Mouse (Mus musculus) CH12.LX (cell line): ENCODE results near the gene Cfap46.

Experiments used
- CTCF ChIP-seq, 2 experiments: IDR thresholded peaks in 1 of 2; conservative IDR thresholded peaks in 1 of 2; 2 replicates each; pipeline ENCODE4 v1.5.1; 2011 to 2012; ENCODE audit warnings: low read depth in 2 of 2, low read length in 2 of 2, improper control_type of control experiment in 1 of 2, inconsistent platforms in 1 of 2, mild to moderate bottlenecking in 1 of 2, moderate library complexity in 1 of 2
- E2F4 ChIP-seq: IDR thresholded peaks from 2 replicates; pipeline ENCODE4 v1.6.1; 2011; ENCODE audit warnings: low read depth, low read length, improper control_type of control experiment; ENCODE audit not compliant: insufficient replicate concordance
- EP300 ChIP-seq: IDR thresholded peaks from 2 replicates; pipeline ENCODE4 v1.6.1; 2011; ENCODE audit warnings: low read length, improper control_type of control experiment
- GABPA ChIP-seq: IDR thresholded peaks from 2 replicates; pipeline ENCODE4 v1.6.1; 2012; ENCODE audit warnings: low read depth, low read length, improper control_type of control experiment, inconsistent platforms; ENCODE audit not compliant: insufficient replicate concordance
- IRF4 ChIP-seq: IDR thresholded peaks from 2 replicates; pipeline ENCODE4 v1.6.1; 2014; ENCODE audit warnings: low read depth, mild to moderate bottlenecking, inconsistent platforms, low read length, improper control_type of control experiment
- MAFK ChIP-seq: IDR thresholded peaks from 2 replicates; pipeline ENCODE4 v1.6.1; 2011; ENCODE audit warnings: low read length, improper control_type of control experiment; ENCODE audit not compliant: insufficient replicate concordance
- NELFE ChIP-seq: IDR thresholded peaks from 2 replicates; pipeline ENCODE4 v1.6.1; 2011; ENCODE audit warnings: low read depth, low read length, improper control_type of control experiment
- POLR2A ChIP-seq: IDR thresholded peaks from 2 replicates; pipeline ENCODE4 v1.6.1; 2011; ENCODE audit warnings: low read depth, mild to moderate bottlenecking, improper control_type of control experiment, low read length
- TBP ChIP-seq: conservative IDR thresholded peaks from 2 replicates; pipeline ENCODE4 v1.6.1; 2011; ENCODE audit warnings: low read depth, low read length, improper control_type of control experiment
- UBTF ChIP-seq: IDR thresholded peaks from 2 replicates; pipeline ENCODE4 v1.6.1; 2012; ENCODE audit warnings: low read depth, mild to moderate bottlenecking, inconsistent platforms, low read length, improper control_type of control experiment, moderate library complexity
- USF1 ChIP-seq: IDR thresholded peaks from 2 replicates; pipeline ENCODE4 v1.6.1; 2014; ENCODE audit warnings: low read depth, mild to moderate bottlenecking, inconsistent platforms, low read length, improper control_type of control experiment
- ZKSCAN1 ChIP-seq: IDR thresholded peaks from 2 replicates; pipeline ENCODE4 v1.6.1; 2012; ENCODE audit warnings: low read depth, inconsistent platforms, low read length, improper control_type of control experiment, borderline replicate concordance

GRCm38 (mm10) chr7:139595311-139595710 is 88.3 kb downstream of the Cfap46 start:
- TF ChIP-seq EP300, result no peak
- no peak for TF ChIP-seq GABPA
- no peak for TF ChIP-seq POLR2A
- no peak for TF ChIP-seq CTCF (conservative IDR thresholded peaks at IDR 0.05 in 1 of 2, IDR thresholded peaks at IDR 0.05 in 1 of 2; ENCODE audit: low read depth in 2 of 2, low read length in 2 of 2)
- TF ChIP-seq IRF4, result no peak
- no peak for TF ChIP-seq MAFK
- TF ChIP-seq NELFE, result no peak
- no peak for TF ChIP-seq TBP
- TF ChIP-seq E2F4, result no peak
- no peak for TF ChIP-seq USF1
- TF ChIP-seq UBTF, result no peak
- TF ChIP-seq ZKSCAN1, result no peak
